Mouse (Mus musculus): Measurements from ENCODE around the gene Gm17359.
A peak's percentile ranks its signal among the peaks of the same experiment; 100 is the strongest.

Gm17359 gene

DNA sequence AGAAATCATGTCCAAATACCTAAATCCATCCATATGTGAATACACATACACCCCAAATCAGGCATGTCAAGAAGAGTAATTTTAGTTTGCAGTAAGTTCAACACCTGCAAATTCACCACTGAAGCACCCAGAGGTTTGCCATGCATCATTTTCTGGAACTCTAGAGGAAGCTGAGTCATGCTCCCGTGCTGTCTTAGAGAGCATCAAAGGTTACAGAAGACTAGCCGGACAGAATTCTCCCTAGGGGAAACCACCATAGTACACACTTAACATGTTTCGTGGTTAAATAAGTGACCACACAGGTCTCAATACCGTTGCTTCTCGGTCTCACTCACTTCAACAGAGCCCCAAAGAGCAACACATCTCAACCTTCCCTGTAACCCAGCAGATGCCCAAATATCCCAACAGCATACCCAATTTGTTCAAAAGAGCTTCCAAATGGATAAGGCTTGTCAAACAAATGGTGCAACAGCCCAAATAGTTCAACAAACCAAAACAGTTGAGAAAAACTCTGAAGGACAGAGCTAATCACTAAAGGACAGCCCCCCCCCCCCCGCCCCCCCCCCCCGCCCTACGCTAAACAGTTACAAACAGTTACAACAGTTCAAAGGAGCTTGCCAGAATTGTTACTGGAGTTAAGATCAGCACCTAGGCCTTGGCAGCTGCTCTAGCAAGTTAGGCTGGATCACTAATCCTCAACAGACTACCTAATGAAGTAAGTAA, at the start of gene Gm17359:
TSS of gene Gm17359 (plus strand) at position 618 of the 723 bp plus-strand sequence.
- no peak for DNase-seq

DNA sequence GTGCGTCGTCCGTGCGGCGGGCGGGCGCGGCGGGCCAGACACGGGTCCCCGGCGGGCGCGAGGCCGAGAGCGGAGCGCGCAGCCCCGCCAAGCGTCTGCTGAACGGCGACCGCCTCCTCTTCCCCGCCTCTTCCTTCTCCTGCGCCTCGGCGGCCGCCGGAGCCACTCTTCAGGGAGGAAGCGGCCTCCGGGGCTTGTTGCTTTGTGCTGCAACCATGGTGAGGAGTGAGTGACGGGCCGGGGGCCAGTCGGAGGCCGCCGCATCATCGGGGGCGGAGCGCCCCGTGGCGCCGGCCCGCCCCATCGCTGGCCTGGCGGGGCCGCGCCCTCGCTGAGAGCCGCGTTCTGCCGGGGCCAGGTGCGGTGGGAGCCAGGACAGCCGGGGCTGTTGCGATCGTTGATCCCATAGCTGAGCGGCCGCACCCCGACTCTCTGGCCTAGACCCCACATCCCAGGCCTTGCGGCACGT, 49.3 kb upstream of the Gm17359 start:
- peak; percentile 95 for DNase-seq

DNA sequence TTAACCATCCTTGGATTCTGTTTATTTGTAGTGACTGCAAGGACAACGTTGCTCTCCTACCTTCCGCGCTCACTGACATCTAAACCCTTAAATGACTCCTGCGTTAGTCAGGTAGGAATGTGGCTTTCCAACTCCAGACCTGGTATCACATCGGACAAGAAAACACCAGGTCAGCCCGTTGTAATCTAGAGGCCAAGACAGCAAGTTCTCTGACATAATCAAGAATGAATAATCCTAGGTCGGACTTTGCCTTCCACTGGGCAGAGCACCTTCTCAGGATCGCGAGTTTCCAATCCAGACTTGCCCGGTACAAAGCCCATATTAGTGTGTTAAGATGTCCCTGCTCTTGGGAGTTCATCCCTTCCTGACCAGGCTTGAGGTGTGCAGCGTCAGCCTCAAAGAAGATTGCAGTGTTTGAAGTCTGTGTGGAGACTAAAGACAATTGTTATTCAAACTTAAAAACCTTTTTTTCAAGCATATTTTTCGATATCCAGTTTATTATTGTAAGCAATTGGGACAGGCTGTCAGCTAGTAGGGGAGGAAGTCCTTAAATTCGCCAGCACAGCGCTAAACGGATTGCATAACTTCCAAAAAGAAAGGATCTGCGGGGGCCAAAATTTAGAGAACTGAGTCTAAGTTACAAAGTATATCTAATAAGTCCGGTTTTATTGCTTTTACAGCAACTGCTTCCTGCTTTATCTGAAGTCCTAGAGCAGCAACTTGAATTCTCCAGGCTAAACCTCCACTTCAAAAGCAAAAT, 48.6 kb upstream of the Gm17359 start:
- DNase-seq: peak; percentile 14

DNA sequence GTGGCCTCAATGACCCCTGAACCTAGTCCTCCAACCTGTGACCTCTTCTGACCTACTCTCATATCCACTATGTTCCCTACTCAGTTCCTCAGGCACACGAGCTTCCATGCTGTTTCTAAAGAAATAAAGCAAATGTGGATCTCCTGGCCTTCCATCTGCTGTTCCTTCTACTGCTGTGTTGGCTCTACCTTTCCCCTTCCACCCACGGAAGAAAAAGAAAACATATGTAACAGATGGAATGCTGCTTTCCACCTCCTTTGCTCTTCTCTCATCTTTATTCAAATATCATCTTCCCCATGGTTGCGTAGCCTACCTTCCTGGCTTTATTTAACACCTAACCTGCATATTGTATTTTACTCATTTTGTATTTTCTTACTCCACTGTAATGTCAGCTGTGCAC, 47.4 kb upstream of the Gm17359 start:
- DNase-seq: no peak

DNA sequence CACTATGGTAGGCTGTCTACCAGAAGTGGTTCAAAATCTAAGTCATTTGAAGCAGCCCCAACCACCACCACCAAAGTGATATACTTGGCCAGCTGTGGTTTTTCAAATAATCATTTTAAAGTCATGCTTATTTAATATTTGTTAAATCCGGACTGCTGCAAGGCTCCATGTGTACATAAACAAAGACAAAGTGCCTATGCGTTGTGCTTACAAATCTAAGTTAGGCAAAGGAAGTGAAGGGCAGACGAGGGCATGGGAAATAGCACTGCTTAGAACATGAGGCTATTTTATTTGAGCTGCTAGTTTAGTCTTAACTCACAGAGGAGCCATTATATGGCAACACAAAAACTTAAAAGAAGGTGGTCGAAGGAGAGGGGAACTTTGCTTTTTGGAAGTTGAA, 43.4 kb upstream of the Gm17359 start:
- DNase-seq: no peak

DNA sequence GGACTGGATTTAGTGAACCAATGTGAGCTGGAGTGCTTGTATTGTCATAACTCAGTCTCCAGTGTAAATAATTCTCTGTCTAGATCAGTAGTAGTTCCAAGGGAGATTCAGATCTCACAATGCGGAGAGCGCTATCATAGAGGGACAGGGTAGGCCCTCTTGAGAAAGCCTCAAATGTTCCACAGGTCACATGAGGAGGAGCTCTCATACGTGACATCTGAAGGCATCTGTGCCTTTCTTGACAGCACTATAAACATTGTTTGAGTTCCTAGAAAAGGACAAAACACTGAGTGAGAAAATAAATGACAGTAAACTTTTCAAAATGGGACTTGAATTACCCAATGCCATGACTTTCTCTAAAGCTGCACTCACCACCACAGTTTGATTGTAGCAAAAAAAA, 41.8 kb upstream of the Gm17359 start:
- DNase-seq: no peak

DNA sequence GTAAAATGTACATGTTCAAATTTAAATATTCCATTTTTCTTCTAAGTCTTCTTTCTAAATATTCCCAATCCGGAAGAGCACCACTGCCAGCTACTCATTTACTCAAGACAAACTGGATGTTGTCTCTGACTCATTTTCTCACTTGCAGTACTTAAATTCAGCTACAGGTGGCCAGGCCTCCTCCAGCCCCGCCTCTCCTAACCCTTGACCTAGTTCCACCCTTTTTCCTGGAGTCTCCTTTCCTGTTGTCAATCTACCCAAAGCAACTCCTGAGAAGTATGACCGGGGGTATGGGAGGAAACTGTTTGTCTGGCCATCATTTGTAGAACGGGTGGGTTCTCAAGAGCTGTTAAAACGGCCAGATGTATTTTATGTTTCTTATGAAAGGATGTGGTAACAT, 40.4 kb upstream of the Gm17359 start:
- no peak for DNase-seq

DNA sequence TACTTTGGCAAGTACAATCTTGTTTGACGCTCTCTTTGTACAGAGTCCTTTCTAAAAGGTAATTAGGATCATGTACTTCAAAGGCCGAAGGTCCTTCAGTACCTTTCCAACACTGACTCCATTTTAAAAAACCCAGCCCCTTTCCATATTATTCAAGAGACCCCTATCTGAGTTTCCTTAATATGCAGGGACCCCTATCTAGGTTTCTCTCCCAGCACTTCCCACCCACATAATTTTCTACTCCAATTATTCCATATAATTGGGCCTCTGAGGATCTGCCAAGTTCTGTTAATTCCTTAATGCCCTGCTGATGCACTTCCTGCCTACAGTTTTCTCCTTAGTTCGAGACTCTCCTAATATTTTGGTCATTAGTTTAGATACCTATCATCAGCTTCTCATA, 39.9 kb upstream of the Gm17359 start:
- DNase-seq: no peak

DNA sequence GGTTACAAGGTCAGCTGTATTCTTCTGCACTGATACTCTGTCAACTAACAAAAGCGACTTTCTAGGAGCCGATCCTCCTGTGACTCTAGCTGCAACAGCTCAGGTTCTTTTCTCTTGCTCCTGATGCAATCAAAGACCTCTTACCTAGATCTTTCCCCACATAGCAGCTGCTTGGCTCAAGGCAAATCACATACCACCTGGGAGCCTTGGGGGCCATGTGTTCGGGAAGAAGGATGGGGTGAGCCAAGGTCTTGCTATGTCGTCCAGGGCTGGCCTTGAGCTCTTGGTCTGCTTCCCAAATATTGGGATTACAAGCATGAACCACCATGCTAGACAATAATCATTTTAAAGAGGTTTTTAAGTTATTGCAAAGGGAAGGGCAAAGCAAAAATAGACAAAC, 39.2 kb upstream of the Gm17359 start:
- DNase-seq: no peak

GRCm38 (mm10) chr3:79299401-79299800, 37.1 kb upstream of the Gm17359 start:
- DNase-seq: no peak

GRCm38 (mm10) chr3:79308605-79309004, 27.9 kb upstream of the Gm17359 start:
- DNase-seq: no peak

GRCm38 (mm10) chr3:79310184-79310583, 26.3 kb upstream of the Gm17359 start:
- no peak for DNase-seq

- no peak for DNase-seq
Measured at GRCm38 (mm10) chr3:79311895-79312294, 24.6 kb upstream of the Gm17359 start.

DNA sequence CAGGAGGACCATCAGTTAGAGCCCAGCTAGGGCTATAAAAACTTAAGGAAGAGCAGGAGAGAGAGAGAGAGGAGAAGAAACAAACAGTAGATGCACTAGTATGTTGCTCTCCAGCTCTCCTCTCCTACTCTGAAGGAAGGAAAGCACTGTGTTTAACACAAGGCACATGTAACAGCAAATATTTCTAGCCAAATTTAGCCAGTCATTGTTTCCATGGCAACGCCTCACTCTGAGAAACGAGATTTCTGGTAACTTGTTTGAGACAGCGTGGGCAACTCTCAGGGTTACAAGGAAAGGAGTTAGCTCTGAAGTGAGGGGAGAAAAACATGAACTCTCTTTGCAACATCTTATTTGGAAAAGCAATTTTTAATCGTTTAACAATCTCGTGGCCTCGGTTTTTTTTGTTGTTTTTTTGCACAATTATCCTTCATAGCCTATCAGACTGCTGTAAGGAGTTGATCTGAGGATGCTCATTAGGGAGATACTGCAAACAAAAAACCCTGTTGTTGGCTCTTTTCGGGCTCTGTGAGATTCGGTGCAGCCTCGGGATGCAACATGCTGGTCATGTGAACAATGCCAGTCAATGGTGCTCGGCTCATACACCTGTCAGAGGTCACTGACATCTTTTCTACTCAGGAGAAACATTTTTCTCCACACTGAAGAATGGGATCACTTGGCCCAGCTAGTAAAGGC, 22.3 kb upstream of the Gm17359 start:
- no peak for DNase-seq

- DNase-seq: no peak
Measured at GRCm38 (mm10) chr3:79324697-79325526, 11.5 kb upstream of the Gm17359 start.

DNA sequence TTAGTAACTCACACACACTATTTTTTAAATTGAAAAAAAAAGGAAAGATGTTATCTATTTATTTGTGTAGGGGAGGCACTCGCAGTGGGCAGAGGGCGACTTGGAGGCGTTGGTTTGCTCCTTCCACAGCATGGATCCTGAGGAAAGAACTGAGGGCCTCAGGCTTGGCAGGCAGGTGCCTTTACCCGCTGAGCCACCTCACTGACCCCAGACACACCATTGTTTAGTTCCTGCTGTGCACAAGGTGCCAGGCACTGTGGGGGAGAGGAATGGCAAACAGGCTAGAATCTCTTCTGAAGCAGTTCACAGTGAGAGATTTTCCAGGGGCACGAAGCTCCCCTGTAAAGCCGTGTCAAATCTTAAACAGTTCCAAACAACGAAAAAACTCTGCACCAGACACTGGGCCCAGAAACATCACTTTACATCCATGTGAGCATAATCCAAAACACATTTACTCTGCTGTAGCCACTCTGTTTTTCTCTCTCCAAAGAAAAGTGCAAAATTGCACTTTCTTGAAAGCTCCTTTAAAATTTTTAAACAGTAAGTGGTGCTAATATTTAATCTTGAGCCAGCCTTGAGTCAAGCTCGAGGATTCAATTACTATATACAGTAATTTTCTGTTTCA, 6.7 kb upstream of the Gm17359 start:
- DNase-seq: no peak

DNA sequence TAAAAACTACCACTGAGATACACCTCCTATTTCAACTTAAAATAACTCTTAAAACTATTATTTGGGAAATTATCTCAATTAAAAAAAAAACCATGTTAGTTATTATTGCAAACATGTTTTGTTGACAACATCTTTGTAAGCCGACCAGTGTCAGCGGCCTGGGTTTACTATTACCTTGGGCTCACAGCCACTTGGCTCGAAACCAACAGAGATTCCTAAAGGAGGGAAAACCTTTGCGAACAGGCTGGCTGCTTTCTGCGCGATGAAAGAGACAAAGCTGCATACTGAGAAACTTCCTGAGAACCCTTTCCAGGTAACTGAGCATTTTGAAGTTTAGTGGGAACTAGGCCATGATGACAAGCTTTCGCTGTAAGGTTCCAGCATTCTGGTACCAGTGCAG, 3.4 kb upstream of the Gm17359 start:
- DNase-seq: no peak

GRCm38 (mm10) chr3:79333643-79334200, 2.7 kb upstream of the Gm17359 start:
- DNase-seq: no peak

DNA sequence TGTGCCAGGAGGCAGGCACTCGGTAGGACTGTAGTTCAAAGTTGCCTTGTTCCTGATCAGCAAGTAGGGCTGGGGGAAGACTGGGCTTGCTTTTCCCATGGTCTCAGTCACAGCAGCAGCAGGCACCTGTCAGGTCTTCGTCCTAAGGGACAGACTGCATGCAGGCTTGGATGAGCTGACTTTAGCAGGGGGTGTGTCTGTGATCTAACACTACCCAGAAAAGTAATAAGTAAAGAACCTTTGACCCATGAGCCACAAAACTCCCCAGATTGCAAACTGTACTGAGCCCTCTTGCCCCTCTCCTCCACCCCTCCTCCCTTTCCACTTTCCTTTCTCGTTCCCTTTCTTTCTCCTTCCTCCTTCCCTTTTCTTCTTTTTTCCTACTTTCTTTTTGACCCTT, 4.3 kb downstream of the Gm17359 start:
- no peak for DNase-seq

GRCm38 (mm10) chr3:79342961-79343735, 6.7 kb downstream of the Gm17359 start:
- no peak for DNase-seq

DNA sequence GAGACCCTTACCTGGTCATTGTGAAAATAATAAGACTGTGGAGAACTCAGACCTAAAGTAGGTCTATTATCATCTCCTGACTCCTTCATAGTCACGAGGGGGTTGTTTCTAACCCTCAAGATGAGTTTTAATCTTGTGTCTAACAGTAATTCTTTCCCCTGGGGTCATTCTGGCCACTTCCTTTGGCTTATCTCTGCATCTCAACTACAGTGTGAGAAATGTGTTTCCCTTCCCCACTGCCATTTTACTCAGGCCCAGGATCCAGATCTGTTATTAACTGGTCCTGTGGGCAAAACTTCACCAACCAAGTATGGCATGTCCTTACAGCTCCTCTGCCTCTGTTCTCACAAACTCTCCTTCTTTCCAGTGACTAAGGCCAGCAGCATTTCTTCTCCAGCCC, 12.8 kb downstream of the Gm17359 start:
- DNase-seq: no peak
